Mouse (Mus musculus) CH12.LX (cell line): Measurements from ENCODE around the gene Sorcs1.
A peak's percentile ranks its signal among the peaks of the same experiment; 100 is the strongest.

Experiments used
- CTCF ChIP-seq, 2 experiments: IDR thresholded peaks in 1 of 2; conservative IDR thresholded peaks in 1 of 2; 2 replicates each; pipeline ENCODE4 v1.5.1; 2011 to 2012; ENCODE audit warnings: low read depth in 2 of 2, low read length in 2 of 2, improper control_type of control experiment in 1 of 2, inconsistent platforms in 1 of 2, mild to moderate bottlenecking in 1 of 2, moderate library complexity in 1 of 2
- NRF1 ChIP-seq: IDR thresholded peaks from 2 replicates; pipeline ENCODE4 v1.6.1; 2014; ENCODE audit warnings: low read depth, mild to moderate bottlenecking, inconsistent platforms, low read length, improper control_type of control experiment, moderate library complexity
- POLR2A ChIP-seq: IDR thresholded peaks from 2 replicates; pipeline ENCODE4 v1.6.1; 2011; ENCODE audit warnings: low read depth, mild to moderate bottlenecking, improper control_type of control experiment, low read length
- UBTF ChIP-seq: IDR thresholded peaks from 2 replicates; pipeline ENCODE4 v1.6.1; 2012; ENCODE audit warnings: low read depth, mild to moderate bottlenecking, inconsistent platforms, low read length, improper control_type of control experiment, moderate library complexity
- ZNF384 ChIP-seq: IDR thresholded peaks from 2 replicates; pipeline ENCODE4 v1.6.1; 2012; ENCODE audit warnings: low read depth, low read length, improper control_type of control experiment, inconsistent platforms

- no peak for TF ChIP-seq NRF1
- peak in 1 of 2 experiments; percentile 37; a peak in 1 of 4 replicates for TF ChIP-seq CTCF (conservative IDR thresholded peaks at IDR 0.05 in 1 of 2, IDR thresholded peaks at IDR 0.05 in 1 of 2; ENCODE audit: low read depth in 2 of 2, low read length in 2 of 2)
- no peak for TF ChIP-seq ZNF384
- no peak for TF ChIP-seq POLR2A
- no peak for TF ChIP-seq UBTF
Observed at GRCm38 (mm10) chr19:50145919-50146318, 532.5 kb downstream of the Sorcs1 start.
